Mouse (Mus musculus) mesoderm, embryonic 11.5 days (tissue): ENCODE measurements around the gene Fam228b.
"Not testable (repeated sequence)": the region's sequence is repeated elsewhere in the genome, so short reads cannot be mapped to it uniquely, and the experiment has no call there.

Source experiments
- DNase-seq: peaks from one replicate; pipeline ENCODE4 v3.0.0-alpha.2; 2012; ENCODE audit warnings: low read depth, low spot score

Gene Fam228b

DNA sequence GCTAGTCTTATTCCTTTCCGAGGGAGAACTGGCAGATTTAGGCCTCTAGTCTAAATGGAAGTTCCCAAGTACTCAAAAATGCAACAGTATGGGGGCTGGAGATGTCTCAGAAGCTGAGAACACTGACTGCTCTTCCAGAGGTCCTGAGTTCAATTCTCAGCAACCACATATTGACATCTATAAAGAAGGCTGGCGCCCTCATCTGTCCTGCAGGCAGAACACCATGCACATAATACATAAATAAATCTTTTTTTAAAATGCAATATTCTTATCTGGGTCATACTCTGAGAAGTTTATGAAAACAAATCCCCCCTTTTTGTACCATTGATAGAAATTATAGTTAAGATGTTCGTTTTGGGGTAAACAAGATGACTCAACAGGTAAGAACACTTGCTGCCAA is 26.9 kb downstream of the Fam228b start:
- no peak for DNase-seq

DNA sequence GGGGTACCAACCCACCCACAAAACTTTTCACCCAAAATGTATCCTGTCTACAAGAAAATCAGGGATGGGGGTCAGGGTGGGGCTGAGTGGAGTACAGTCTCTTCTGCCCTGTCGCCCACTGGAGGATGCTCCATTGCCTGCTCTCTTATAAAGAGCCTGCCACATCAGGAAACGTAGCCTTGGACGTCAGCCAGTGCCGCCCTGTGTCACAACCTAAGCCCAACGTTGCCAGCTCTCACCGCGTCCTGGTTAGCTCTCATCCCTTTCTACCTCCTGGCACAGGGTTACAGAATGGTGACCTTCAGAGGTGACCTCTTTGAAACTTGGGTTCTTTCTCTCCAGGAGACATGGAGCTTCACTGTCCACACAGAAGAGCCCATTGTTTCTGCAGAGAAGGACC is 28.2 kb downstream of the Fam228b start:
- DNase-seq, result no peak

DNA sequence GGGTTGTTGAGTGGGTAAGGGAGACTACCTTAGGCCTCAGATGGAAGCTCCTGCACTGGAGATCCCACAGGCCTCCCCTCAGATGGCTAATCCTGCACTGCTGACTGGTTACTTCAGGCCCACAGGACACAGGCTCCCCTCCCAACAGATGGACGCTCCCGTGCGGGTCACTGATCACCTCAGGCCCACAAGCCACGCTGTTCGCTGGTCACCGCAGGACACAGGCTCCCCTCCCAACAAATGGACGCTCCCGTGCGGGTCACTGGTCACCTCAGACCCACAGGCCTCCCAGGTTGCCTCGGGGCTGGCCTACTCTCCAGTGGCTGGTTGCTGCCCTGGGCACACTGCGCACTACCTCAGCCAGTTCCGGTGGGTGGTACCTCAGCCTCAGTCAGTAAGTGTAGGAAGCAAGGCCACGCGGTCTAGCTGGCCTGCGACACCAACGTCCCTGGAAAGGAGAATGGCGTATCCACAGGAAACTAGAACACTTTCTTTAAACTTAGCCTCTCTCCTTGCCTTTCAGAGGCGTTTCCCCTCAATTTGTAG is 31.0 kb downstream of the Fam228b start, which contains the start of gene Fam228a:
Fam228a (minus strand) TSS at position 400 of the 546 bp plus-strand sequence.
- no peak for DNase-seq

DNA sequence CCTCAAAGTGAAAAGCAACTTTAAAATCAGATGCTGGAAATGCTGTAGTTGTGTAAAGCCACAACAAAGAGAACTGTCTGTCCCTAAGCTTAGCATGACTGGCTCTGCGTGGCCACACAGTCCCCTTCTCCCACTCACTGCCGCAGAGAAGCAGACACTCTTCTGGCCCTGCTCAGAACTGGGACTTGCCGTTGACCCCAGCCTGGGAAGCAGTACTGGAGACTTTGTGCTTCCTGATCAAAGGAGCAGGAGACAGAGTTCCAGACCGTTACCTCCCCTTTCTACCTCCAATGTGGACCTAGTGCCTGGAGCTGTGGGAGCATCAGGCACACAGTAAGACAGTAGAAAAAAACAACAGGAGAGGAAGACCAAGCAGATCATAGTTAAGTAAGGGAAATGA is 36.7 kb downstream of the Fam228b start:
- no peak for DNase-seq

DNA sequence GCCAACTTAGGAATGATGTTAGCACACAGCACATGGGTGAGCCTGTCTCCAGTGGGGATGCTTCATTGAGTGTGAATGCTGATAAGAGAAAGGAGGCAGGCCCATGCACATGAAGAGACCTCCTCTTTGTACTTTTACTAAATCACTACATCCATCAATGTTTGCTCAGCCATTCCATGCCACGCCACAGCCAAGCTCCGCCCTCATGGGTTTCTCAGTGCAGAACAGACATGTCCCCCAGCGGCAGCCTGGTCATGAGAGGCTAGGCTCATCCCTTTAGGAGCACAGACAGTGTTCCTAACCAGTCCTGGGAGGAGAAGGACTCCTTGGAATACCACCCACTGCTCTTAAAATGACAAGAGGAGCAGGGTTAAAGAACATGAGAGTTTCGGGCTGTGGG is 37.4 kb downstream of the Fam228b start:
- DNase-seq, result no peak

- no peak for DNase-seq
These were observed 39.9 kb downstream of the Fam228b start for GRCm38 (mm10) chr12:4729165-4729564.

DNA sequence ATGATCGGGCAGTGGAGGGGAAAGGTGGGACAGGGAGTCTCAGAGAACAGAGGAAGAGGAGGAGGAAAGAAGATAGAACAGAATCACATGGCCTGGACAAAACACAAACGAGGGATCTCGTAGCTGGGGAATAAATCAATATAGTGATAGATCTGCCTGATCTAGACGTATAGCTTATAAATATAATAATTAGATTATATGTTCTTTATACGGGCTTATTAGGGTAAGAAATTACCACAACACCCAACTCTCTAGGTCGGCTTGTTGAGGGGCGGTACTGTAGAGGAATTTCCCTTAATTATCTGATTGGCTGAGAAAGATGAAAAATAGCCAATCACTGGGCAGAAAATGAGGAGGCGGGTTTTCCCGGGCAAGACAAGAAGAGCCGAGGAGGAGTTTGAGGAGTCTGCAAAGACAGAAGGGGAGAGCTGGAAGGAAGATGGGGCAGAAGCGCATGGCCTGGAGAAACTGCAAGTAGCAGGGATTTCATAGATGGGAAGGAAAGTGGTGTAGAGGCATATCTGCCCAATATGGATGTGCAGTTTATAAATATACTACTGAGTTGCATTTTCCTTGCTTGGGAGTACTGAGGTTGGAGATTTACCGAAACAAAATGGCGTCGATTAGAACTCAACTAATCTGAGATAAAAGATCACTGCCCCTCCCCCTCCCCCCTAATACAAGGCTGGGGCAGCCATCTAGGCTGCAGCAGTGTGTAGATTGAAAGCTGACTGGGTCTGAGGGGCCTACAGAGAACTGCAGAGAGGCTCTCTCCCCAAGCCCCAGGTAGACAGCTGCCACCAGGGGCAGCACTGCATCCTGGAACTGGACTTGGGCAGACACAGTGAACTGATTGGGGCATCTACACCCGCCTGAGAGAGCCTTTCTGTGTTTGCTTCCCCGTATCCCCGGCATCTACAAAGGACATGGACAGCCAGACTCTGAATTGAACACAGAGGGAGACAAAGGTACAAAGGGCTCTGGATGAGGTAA is 49.0 kb downstream of the Fam228b start:
- DNase-seq, result no peak

- no peak for DNase-seq
These were observed 49.9 kb downstream of the Fam228b start for GRCm38 (mm10) chr12:4719066-4719761.

DNA sequence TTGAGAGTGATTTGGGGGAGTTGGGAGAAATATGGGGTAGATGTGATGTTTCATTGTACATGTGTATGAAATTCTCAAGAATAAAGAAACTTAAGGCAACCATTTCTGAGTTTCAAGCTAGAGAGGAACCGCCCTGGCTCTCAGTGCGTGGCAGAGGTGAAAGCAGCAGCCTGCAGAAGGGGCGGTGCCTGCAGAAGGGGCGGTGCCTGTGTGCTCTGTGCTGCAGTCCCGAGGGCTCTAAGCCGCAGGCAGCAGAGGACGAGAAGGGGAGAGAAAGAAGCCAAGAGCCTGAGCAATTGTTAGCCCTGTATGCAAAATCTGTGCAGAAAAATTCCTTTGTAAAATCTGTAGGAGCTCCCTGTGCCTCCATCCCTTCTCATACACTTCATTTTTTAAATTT is 51.6 kb downstream of the Fam228b start:
- peak; percentile 28 for DNase-seq

DNA sequence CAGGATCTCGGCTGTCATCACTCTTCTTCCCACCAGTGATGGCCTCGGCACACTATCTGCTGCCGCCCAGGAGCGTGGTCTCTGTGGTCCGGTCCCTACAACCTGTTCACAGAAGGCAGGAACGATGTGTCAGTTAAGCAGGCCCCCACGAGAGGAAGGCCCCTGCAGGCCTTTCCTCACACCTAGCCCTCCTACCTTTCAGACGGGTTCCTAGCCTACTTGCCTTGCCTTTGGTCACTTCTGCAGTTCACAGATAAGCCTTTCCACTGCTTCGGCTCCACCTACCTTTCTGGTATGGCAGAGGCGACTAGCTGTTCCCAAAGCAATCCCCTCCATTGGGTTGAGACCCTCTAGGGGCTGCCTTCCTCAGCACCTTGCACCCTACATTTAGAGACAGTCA is 53.5 kb downstream of the Fam228b start:
- no peak for DNase-seq

DNA sequence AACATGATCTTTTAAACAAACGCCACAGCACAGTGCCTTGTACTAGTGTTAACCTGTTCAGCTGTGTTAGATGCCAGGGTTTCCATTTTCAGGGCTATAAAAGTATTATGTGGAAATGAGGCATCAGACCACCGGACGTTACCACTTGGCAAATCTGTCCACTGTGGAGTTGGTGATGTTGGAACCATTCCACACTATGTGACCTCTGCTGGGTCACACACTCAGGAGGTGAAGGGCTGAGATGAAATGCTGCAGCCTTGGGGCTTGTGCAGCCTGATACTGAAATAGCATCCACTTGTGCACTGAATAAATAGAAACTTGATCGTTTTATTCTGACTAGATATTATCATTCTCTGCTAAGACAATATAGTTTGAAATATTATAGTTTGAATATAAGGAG is 55.7 kb downstream of the Fam228b start:
- no peak for DNase-seq

- DNase-seq, result no peak
These were observed 59.1 kb downstream of the Fam228b start for GRCm38 (mm10) chr12:4709926-4710325.

GRCm38 (mm10) chr12:4708881-4709604 is 60.0 kb downstream of the Fam228b start:
- DNase-seq, result no peak

GRCm38 (mm10) chr12:4708296-4708695 is 60.8 kb downstream of the Fam228b start:
- no peak for DNase-seq

DNA sequence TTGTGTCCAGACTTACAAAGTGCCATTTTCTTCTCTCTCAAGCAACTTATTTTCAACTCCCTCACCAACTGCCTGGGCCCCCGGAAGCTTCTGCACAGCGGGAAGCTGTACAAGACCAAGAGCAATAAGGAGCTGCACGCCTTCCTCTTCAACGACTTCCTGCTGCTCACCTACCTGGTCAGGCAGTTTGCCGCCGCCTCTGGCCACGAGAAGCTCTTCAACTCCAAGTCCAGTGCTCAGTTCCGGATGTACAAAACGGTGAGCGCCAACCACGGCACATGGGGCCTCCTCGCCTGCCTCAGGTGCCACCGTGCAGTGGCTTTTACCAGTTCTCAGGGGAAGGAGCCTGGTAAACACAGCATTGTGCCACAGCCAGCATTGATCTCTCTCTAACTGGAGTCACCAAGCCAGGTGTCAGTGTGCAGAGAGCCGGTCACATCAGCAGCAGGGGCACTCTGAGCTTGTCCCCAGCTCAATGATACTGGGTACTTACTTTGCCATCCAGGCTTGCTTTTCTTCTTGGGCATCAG is 61.5 kb downstream of the Fam228b start:
- no peak for DNase-seq

DNA sequence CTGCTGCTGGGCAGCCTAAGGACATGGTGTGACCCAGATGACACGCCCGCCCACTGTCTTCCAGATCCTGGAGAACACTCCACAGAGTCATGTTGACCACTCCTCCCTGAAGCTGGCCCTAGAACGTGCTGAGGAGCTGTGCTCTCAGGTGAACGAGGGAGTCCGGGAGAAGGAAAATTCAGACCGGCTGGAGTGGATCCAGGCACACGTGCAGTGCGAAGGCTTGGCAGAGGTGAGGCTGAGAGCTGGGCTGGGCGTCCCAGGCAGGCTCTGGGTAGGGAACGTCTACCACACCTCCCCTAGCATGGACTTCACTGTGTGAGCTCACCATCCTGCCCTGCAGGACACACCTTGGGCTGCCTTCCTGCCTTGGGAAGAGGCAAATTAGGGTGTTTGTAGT is 62.2 kb downstream of the Fam228b start:
- no peak for DNase-seq

GRCm38 (mm10) chr12:4706175-4706574 is 62.9 kb downstream of the Fam228b start:
- no peak for DNase-seq

DNA sequence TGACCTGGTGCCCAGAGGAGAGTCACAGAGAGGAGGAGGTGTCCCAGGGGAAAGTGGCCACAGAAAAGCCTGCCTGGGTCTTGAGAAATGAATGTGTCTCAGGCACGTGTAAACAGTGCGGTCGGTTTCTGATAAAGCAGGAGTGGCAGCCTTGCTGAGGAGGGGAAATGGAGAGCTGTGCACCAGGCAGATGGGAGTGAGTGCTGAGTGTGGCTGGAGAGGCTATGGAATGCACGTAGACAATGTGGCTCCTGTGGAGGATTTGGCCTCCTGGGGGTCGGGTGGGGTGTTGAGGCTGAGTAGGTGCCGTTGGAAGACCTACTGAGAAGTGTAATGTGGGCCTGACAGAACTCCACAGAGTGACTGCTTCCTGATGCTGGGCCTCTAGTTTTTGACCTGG is 63.4 kb downstream of the Fam228b start:
- DNase-seq, result not testable (repeated sequence)

GRCm38 (mm10) chr12:4694534-4694933 is 74.5 kb downstream of the Fam228b start:
- no peak for DNase-seq

DNA sequence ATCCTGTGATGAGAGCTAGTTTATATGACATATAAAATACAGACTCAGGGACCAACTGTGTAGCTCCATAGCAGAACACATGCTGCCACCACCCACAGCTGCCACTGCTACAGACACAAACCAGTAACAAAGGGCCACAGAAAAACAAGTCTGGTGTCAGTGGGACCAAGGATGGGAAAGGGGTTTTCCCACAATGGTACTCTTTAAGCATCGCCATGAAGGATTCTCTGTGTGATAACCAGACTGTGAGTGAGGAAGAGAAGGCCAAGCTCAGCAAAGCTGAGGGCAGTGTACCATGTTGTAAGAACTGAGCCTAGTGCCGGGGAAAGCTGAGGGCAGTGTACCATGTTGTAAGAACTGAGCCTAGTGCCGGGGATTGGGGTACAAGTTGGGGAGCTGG is 77.9 kb downstream of the Fam228b start:
- DNase-seq, result no peak
